Mouse (Mus musculus) stomach, embryonic 14.5 days (tissue): ENCODE data around the gene Rufy1. TPM values are rescaled to one million over a fixed set of nuclear protein-coding genes. Genes with fewer than 3 reads are reported as not detected.

Experiments used
- ATAC-seq: fragments of 200-750 bp; cut with Nextera tagmentation; 2 replicates; pipeline ENCODE4 v1.8.0; 2017; ENCODE audit warnings: low read depth, moderate TSS enrichment; ENCODE audit not compliant: insufficient number of reproducible peaks, insufficient read depth, low FRiP score
- H3K27ac ChIP-seq: fragments of 300-500 bp; sonication (generic); 2 replicates; pipeline ENCODE4 v1.5.1; 2014; ENCODE audit warnings: mild to moderate bottlenecking, low read length, moderate library complexity, mixed read lengths
- H3K27me3 ChIP-seq: fragments of 300-500 bp; sonication (generic); 2 replicates; pipeline ENCODE4 v1.6.1; 2014; ENCODE audit warnings: low read length, control low read depth, mixed read lengths; ENCODE audit not compliant: control insufficient read depth, insufficient read depth
- H3K36me3 ChIP-seq: fragments of 300-500 bp; sonication (generic); 2 replicates; pipeline ENCODE4 v1.6.1; 2014; ENCODE audit warnings: mild to moderate bottlenecking, control low read depth, low read length, moderate library complexity, mixed read lengths; ENCODE audit not compliant: control insufficient read depth, insufficient read depth
- H3K4me1 ChIP-seq: fragments of 300-500 bp; sonication (generic); 2 replicates; pipeline ENCODE4 v1.6.1; 2014; ENCODE audit warnings: low read length, control low read depth, mixed read lengths; ENCODE audit not compliant: control insufficient read depth, insufficient read depth
- H3K4me2 ChIP-seq: fragments of 300-500 bp; sonication (generic); replicated peaks from 2 replicates; pipeline ENCODE4 v1.6.1; 2014; ENCODE audit warnings: low read depth, low read length, control low read depth
- H3K4me3 ChIP-seq: fragments of 300-500 bp; sonication (generic); 2 replicates; pipeline ENCODE4 v1.5.1; 2014; ENCODE audit warnings: low read depth, low read length, control low read depth
- H3K9ac ChIP-seq: fragments of 300-500 bp; sonication (generic); replicated peaks from 2 replicates; pipeline ENCODE4 v1.6.1; 2014; ENCODE audit warnings: low read depth, mild to moderate bottlenecking, control low read depth, low read length, moderate library complexity, mixed read lengths
- H3K9me3 ChIP-seq: fragments of 300-500 bp; sonication (generic); 2 replicates; pipeline ENCODE4 v1.6.1; 2016; ENCODE audit warnings: low read depth, low read length, control low read depth; ENCODE audit not compliant: control insufficient read depth
- WGBS: fragments of 180-500 bp; shearing (Covaris S2); extraction: QIAGEN DNeasy Blood & Tissue Kit; methylation state at CpG from one replicate; pipeline ENCODE4 v1.1.7; 2014; 5-methylcytosine and 5-hydroxymethylcytosine counted together
- polyA plus RNA-seq: library from polyadenylated mRNA; unstranded; fragments of >200 nt; fragmentation: Nextera tagmentation; extraction: Ambion mirVana; gene quantifications from 2 replicates; pipeline ENCODE4 v1.2.1, GENCODE M21; 2014

The Rufy1 gene
- polyA plus RNA-seq, 1 experiment from 2014 or later: 23.0 TPM

GRCm38 (mm10) chr11:50415563-50416241, 15.2 kb downstream of the Rufy1 start:
- no peak overlapping the region for H3K27ac ChIP-seq
- WGBS: 87% methylated on average over 6 of the region's 6 CpGs
- peaks cover 19% of the 10 kb centered on the region for H3K36me3 ChIP-seq
- H3K9me3 ChIP-seq: no peaks in the 10 kb centered on the region
- no peak overlapping the region for H3K4me2 ChIP-seq
- no peaks in the 10 kb centered on the region for H3K27me3 ChIP-seq
- no peak overlapping the region for H3K9ac ChIP-seq
- H3K4me3 ChIP-seq: no peak overlapping the region
- H3K4me1 ChIP-seq: no peaks in the 10 kb centered on the region
- ATAC-seq: no peak

DNA sequence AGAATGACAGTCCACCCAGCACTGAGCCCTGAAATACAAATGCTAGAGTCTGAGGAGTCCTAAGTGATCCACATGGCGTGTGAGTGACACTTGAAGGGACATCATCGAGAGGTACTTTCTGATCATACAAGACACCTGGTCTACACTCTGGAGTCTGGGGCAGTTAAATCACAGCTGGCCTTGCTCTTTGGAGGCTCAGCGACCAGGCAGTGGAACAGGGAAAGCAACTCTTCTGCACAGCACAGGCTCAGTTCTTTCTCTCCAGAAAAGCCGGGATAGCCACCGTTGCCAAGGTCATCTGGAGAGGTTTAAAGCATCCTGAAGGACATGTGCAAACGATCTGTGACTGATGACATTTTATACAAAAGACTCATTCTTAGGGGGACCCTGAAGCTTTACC, 23.7 kb downstream of the Rufy1 start:
- Histone ChIP-seq H3K27ac (no peak overlapping the region), H3K36me3 (peaks cover 12% of the 10 kb centered on the region), H3K9ac (no peak overlapping the region), H3K4me1 (no peaks in the 10 kb centered on the region), H3K27me3 (no peaks in the 10 kb centered on the region), H3K9me3 (no peaks in the 10 kb centered on the region), H3K4me2 (no peak overlapping the region), H3K4me3 (no peak overlapping the region)
- no peak for ATAC-seq
- WGBS: 57% methylated on average over 6 of the region's 6 CpGs

- Histone ChIP-seq H3K27ac (no peak overlapping the region), H3K4me2 (no peak overlapping the region), H3K9me3 (no peaks in the 10 kb centered on the region), H3K36me3 (peaks cover 30% of the 10 kb centered on the region), H3K4me1 (no peaks in the 10 kb centered on the region), H3K9ac (no peak overlapping the region), H3K27me3 (no peaks in the 10 kb centered on the region), H3K4me3 (no peak overlapping the region)
- WGBS: 75% methylated on average over 10 of the region's 10 CpGs
- ATAC-seq: no peak
Measured at GRCm38 (mm10) chr11:50403367-50404014, 27.4 kb downstream of the Rufy1 start.

DNA sequence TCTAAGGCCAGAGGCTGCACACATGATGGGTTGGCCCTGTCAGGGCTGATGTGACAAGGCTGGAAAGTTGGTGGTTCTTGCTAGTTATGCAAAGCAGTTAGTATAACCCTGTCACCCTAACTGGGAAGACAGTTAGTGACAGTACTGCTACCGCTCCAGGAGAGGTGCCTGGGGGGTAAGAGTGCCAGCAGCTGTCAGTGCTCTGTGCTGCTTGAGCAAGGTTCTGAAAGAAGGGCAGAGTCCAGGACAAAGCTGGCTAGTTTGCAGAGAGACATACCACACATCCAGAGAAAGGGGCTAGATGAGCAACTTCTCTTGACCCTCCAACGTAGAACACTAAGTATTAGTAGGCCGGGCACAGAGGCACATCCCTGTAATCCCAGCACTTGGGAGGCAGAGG, 28.4 kb downstream of the Rufy1 start:
- Histone ChIP-seq H3K4me3 (no peak overlapping the region), H3K27me3 (no peaks in the 10 kb centered on the region), H3K27ac (no peak overlapping the region), H3K9me3 (no peaks in the 10 kb centered on the region), H3K4me2 (no peak overlapping the region), H3K4me1 (no peaks in the 10 kb centered on the region), H3K9ac (no peak overlapping the region), H3K36me3 (peaks cover 30% of the 10 kb centered on the region)
- WGBS: 86% methylated on average over 3 of the region's 3 CpGs
- ATAC-seq: no peak

DNA sequence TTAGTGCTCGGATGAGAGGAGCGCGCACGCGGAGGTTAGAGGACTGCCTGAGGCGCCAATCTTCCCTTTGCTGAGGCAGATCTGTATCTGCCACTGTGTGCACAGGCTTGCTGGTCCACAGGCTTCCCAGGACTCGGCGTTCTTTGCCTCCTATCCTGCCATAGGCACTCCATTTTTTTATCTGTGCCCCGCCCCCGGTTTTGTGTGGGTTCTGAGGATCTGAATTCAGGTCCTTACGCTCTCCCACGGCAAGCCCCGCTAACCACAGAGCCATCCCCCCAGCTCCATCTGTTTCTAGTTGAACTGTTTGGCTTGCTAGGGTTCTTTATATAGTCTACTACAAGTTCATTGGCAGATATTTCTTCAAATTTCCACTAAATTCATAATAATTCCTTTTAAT, 32.1 kb downstream of the Rufy1 start:
- H3K4me2 ChIP-seq: no peak overlapping the region
- no peak overlapping the region for H3K9ac ChIP-seq
- 86% methylated on average over 13 of the region's 13 CpGs for WGBS
- H3K36me3 ChIP-seq: peaks cover 42% of the 10 kb centered on the region
- ATAC-seq: no peak
- H3K4me1 ChIP-seq: no peaks in the 10 kb centered on the region
- no peak overlapping the region for H3K27ac ChIP-seq
- H3K4me3 ChIP-seq: no peak overlapping the region
- no peaks in the 10 kb centered on the region for H3K27me3 ChIP-seq
- H3K9me3 ChIP-seq: no peaks in the 10 kb centered on the region

- Histone ChIP-seq H3K36me3 (peaks cover 35% of the 10 kb centered on the region), H3K27me3 (no peaks in the 10 kb centered on the region), H3K27ac (no peak overlapping the region), H3K9me3 (no peaks in the 10 kb centered on the region), H3K4me1 (no peaks in the 10 kb centered on the region), H3K4me3 (no peak overlapping the region), H3K9ac (no peak overlapping the region), H3K4me2 (no peak overlapping the region)
- 86% methylated on average over 9 of the region's 9 CpGs for WGBS
- ATAC-seq: no peak
Measured at GRCm38 (mm10) chr11:50397316-50397715, 33.6 kb downstream of the Rufy1 start.

DNA sequence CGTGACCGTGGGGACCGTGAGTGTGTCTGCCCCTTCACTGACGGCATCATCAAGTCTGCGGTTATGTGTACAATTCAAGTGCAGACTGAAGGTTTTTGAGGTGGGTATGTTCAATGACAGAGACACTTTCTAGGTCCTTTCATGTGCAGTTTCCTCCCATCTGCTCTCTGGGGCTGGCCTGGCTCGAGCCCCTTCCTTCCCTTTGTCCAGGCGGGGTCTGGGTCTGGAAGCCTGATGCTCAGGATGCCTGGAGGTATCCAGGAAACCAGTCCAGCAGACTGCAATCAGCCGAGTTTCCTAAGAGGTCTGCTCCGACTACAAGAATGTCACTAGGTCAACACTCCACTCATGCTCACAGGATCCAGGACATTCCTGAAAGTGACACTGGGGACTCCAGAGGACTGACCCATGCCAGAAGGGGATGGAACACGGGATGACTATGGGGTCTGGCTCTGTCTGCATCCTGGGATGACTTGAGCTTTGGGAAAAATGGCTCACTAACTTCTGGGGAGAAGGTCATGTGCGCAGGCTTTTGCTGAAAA, 34.1 kb downstream of the Rufy1 start:
- Histone ChIP-seq H3K27ac (no peak overlapping the region), H3K4me1 (no peaks in the 10 kb centered on the region), H3K9ac (no peak overlapping the region), H3K4me3 (no peak overlapping the region), H3K27me3 (no peaks in the 10 kb centered on the region), H3K9me3 (no peaks in the 10 kb centered on the region), H3K4me2 (no peak overlapping the region), H3K36me3 (peaks cover 32% of the 10 kb centered on the region)
- WGBS: 80% methylated on average over 11 of the region's 11 CpGs
- ATAC-seq: no peak

GRCm38 (mm10) chr11:50394731-50395130, 36.2 kb downstream of the Rufy1 start:
- Histone ChIP-seq H3K9me3 (no peaks in the 10 kb centered on the region), H3K27me3 (no peaks in the 10 kb centered on the region), H3K4me2 (no peak overlapping the region), H3K4me1 (no peaks in the 10 kb centered on the region), H3K9ac (no peak overlapping the region), H3K36me3 (peaks cover 22% of the 10 kb centered on the region), H3K4me3 (no peak overlapping the region), H3K27ac (no peak overlapping the region)
- no peak for ATAC-seq
- WGBS: 88% methylated on average over 7 of the region's 7 CpGs
